Mouse (Mus musculus) embryonic fibroblast, embryonic 13.5 days (primary cell): ENCODE measurements around the gene Pes1. TPM values are rescaled to one million over a fixed set of nuclear protein-coding genes. Genes with fewer than 3 reads are reported as not detected.

ENCODE experiments used
- H3K27ac ChIP-seq: 2 replicates; pipeline ENCODE4 v1.5.1; 2012; ENCODE audit warnings: low read length, control low read depth, inconsistent platforms; ENCODE audit not compliant: insufficient read depth
- H3K4me1 ChIP-seq: 2 replicates; pipeline ENCODE4 v1.6.1; 2011; ENCODE audit warnings: low read length; ENCODE audit not compliant: control insufficient read depth, insufficient read depth
- H3K4me3 ChIP-seq: 2 replicates; pipeline ENCODE4 v1.5.1; 2011; ENCODE audit warnings: mild to moderate bottlenecking, control low read depth, low read length; ENCODE audit not compliant: insufficient read depth
- CTCF ChIP-seq: IDR thresholded peaks from 2 replicates; pipeline ENCODE4 v1.5.1; 2011; ENCODE audit warnings: mild to moderate bottlenecking, control low read depth, low read length, moderate library complexity, borderline replicate concordance; ENCODE audit not compliant: insufficient read depth
- POLR2A ChIP-seq: IDR thresholded peaks from 2 replicates; pipeline ENCODE4 v1.6.1; 2011; ENCODE audit warnings: low read depth, mild to moderate bottlenecking, control low read depth, low read length, moderate library complexity
- polyA plus RNA-seq: library from polyadenylated mRNA; stranded (reverse); fragments of >200 nt; gene quantifications from 2 replicates; pipeline ENCODE4 v1.2.4, GENCODE M21; 2011; ENCODE audit warnings: low read depth; ENCODE audit not compliant: missing spikeins, insufficient read length

Gene Pes1
- polyA plus RNA-seq, 1 experiment, result 146 TPM

- no peak overlapping the region for H3K4me3 ChIP-seq
- peaks cover 5% of the 10 kb centered on the region for H3K4me1 ChIP-seq
- TF ChIP-seq POLR2A (no peak), CTCF (no peak)
- no peak overlapping the region for H3K27ac ChIP-seq
These were observed 2.9 kb upstream of the Pes1 start for GRCm38 (mm10) chr11:3960901-3961300.

DNA sequence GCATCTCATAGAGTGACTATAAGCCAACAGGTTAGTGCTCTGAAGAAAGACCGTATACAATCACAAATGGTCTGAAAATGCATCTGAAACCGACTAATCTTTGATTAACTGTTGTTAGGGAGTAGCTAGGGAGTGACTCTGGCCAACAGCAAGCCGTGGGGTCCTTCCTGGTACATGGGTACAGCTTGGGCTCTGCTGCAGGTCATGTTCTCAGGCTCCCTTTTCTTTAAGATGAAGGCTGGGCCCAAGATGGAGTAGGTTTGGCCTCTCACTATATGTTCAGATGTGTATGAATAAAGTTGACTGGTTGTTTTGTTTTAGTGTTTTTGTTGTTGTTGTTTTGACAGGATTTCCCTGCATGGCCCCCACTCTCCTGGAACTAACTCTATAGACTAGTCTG is 2.0 kb upstream of the Pes1 start:
- Histone ChIP-seq H3K4me3 (no peak overlapping the region), H3K27ac (no peak overlapping the region), H3K4me1 (peaks cover 5% of the 10 kb centered on the region)
- TF ChIP-seq POLR2A, result no peak
- TF ChIP-seq CTCF, result no peak

GRCm38 (mm10) chr11:3963155-3963554 is 620 bp upstream of the Pes1 start:
- H3K27ac ChIP-seq, result no peak overlapping the region
- peaks cover 5% of the 10 kb centered on the region for H3K4me1 ChIP-seq

GRCm38 (mm10) chr11:3964416-3965172 is 819 bp downstream of the Pes1 start:
- Histone ChIP-seq H3K4me1 (peaks cover 5% of the 10 kb centered on the region), H3K27ac (no peak overlapping the region), H3K4me3 (peak overlapping the region; percentile 86)
- TF ChIP-seq CTCF, result no peak
- no peak for TF ChIP-seq POLR2A

More at GRCm38 (mm10) chr11:3963155-3963554, 620 bp upstream of the Pes1 start:
- peak overlapping the region; percentile 28 for H3K4me3 ChIP-seq
- TF ChIP-seq POLR2A, result no peak; the same call in 1 of the 2 replicates
- no peak for TF ChIP-seq CTCF

GRCm38 (mm10) chr11:3969837-3970236 is 6.1 kb downstream of the Pes1 start:
- Histone ChIP-seq H3K27ac (no peak overlapping the region), H3K4me1 (peaks cover 2% of the 10 kb centered on the region), H3K4me3 (no peak overlapping the region)
- no peak for TF ChIP-seq CTCF
- no peak for TF ChIP-seq POLR2A

DNA sequence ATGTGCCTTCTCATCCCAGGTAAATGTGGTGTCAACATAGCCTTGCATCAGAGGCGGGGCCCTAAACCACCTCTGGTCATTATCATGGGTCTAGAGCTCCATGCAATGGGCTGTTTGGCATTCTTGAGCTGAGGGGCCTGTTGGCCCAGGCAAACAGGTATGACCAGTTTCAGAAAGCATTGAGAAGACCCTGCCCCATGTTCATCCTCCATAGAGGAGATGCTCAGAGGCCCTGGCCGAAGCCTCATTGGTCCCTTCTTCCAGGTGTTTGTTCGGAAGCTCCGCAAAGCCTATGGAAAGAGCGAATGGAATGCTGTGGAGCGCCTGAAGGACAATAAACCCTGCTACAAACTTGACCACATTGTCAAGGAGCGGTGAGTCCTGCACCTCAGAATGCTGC is 6.6 kb downstream of the Pes1 start:
- H3K4me1 ChIP-seq, result no peaks in the 10 kb centered on the region
- H3K27ac ChIP-seq, result no peak overlapping the region
- TF ChIP-seq CTCF (no peak), POLR2A (no peak)
- H3K4me3 ChIP-seq, result no peak overlapping the region

- no peak for TF ChIP-seq POLR2A
- no peak overlapping the region for H3K27ac ChIP-seq
- H3K4me3 ChIP-seq, result no peak overlapping the region
- no peaks in the 10 kb centered on the region for H3K4me1 ChIP-seq
These were observed 9.3 kb downstream of the Pes1 start for GRCm38 (mm10) chr11:3973081-3973480.

GRCm38 (mm10) chr11:3974311-3974710 is 10.5 kb downstream of the Pes1 start:
- Histone ChIP-seq H3K27ac (no peak overlapping the region), H3K4me3 (no peak overlapping the region), H3K4me1 (no peaks in the 10 kb centered on the region)
- TF ChIP-seq CTCF, result no peak
- no peak for TF ChIP-seq POLR2A

- Histone ChIP-seq H3K27ac (no peak within 1 kb of the TSS), H3K4me1 (peaks cover 6% of the 10 kb centered on the region; the same call in 1 of the 2 replicates), H3K4me3 (no peak within 1 kb of the TSS)
- TF ChIP-seq CTCF (no peak), POLR2A (no peak)
These were observed 12.9 kb downstream of the Pes1 start, which contains the start of gene 4930556J24Rik for GRCm38 (mm10) chr11:3976678-3977077. Gene 4930556J24Rik (minus strand): TSS chr11:3976778.

- no peak overlapping the region for H3K4me3 ChIP-seq
- TF ChIP-seq CTCF (no peak), POLR2A (no peak)
These were observed 14.6 kb downstream of the Pes1 start for GRCm38 (mm10) chr11:3978421-3978820.

GRCm38 (mm10) chr11:3981536-3981935 is 17.8 kb downstream of the Pes1 start:
- Histone ChIP-seq H3K4me1 (peaks cover 14% of the 10 kb centered on the region; the same call in 1 of the 2 replicates), H3K4me3 (no peak overlapping the region), H3K27ac (peak overlapping the region; percentile 51)
- TF ChIP-seq POLR2A, result no peak
- no peak for TF ChIP-seq CTCF

More at GRCm38 (mm10) chr11:3978421-3978820, 14.6 kb downstream of the Pes1 start:
- Histone ChIP-seq H3K4me1 (peaks cover 12% of the 10 kb centered on the region; the same call in 1 of the 2 replicates), H3K27ac (no peak overlapping the region)
